Mouse (Mus musculus) cerebellum, postnatal 14 days (tissue): Measurements from ENCODE around the gene Ksr1.

Experiments used
- DNase-seq, 2 experiments: peaks; one replicate each; pipeline ENCODE4 v3.0.0; 2021; ENCODE audit warnings: mixed read lengths in 2 of 2

Ksr1 gene

DNA sequence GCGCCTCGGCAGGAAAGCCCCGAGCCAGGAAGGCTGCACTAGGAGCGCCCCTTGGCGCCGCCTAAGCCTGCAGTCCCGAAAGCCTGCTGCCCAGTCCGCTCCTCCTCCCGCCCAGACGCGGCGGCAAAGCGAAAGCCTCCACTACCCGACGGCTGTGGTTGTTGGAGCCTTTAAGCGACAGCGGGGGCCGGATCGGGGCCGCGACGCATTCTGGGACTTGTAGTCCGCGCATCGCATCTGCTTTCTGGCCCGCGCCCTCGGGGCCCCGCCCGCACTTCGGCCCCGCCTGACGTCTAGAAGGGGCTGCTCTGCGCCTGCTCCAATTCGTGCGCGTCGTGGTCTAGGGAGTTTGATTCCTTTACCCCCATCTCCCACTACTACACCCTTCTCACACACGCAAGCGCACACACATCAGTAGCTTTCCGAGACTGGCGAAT is at the start of gene Ksr1:
Gene Ksr1 (minus strand): TSS at position 77 of the 437 bp plus-strand sequence.
- DNase-seq: peak; percentile 93 to 94

- peak; percentile 21 to 55 for DNase-seq
Measured at GRCm38 (mm10) chr11:79192176-79192575, 46.0 kb upstream of the Ksr1 start.

DNA sequence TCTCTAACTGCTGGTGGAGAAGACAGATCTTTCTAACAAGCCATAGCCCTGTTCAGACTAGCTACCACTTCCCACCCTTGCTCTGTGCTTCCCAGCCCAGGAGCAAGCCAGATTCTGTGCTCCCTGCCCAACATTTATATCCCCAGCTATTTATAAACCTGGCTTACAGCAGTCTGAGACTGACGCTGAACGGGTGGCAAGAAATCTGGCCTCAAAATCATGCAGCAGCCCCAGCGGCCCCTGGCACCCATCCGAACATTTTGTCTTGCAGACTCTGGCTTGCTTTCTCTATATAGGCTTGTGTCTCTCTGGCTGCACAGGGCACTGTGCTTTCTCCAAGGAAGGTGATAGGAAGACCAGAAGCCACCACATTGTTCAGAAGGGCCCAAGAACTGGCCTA is 45.0 kb upstream of the Ksr1 start:
- peak; percentile 43 to 67 for DNase-seq

GRCm38 (mm10) chr11:79190257-79190656 is 44.0 kb upstream of the Ksr1 start:
- no peak for DNase-seq

- peak; percentile 78 to 83 for DNase-seq
Measured at GRCm38 (mm10) chr11:79188176-79188575, 42.0 kb upstream of the Ksr1 start.

- no peak for DNase-seq
Measured at GRCm38 (mm10) chr11:79187291-79187690, 41.1 kb upstream of the Ksr1 start.

DNA sequence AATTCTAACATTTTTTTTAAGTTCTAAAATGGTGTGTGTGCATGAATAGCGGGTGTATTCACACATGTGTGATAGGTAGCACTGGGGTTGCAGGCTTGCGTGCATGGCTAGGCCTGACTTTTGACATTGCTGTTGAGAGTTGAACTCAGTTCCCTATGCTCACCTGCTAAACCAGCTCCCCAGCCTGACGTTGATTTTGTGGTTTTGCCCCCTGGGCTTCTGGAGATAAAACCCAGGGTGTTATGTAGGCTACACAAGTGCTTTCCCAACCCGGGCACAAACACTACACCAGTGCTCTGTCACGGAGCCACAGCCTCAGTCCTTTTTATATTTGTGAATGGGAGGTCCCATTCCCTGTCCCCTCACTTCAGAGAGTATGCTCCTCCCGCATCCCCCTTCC is 39.5 kb upstream of the Ksr1 start:
- no peak for DNase-seq

GRCm38 (mm10) chr11:79184126-79184888 is 38.1 kb upstream of the Ksr1 start:
- peak in 1 of 2 experiments; percentile 20 for DNase-seq

DNA sequence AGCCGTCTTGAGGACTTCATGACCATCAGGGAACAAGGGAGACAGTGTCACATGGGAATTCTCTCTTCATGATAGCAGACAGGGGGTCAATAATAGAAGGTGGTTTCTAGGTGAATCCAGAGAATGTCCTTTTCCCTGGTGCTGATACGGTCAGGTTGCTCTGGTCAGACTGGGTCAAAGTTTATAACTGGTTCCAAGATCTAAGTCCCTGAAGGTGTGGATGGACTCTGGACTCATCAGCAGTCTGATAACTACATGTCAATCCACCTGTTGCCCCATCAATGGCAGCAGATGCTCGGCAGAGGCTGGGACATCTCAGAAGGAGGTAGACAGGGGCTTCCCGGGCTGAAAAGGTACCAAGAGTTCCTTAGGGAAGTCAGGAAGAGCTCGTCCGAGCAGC is 37.2 kb upstream of the Ksr1 start:
- DNase-seq: no peak

- no peak for DNase-seq
Measured at GRCm38 (mm10) chr11:79182881-79183280, 36.7 kb upstream of the Ksr1 start.

GRCm38 (mm10) chr11:79181914-79182313 is 35.7 kb upstream of the Ksr1 start:
- no peak for DNase-seq

DNA sequence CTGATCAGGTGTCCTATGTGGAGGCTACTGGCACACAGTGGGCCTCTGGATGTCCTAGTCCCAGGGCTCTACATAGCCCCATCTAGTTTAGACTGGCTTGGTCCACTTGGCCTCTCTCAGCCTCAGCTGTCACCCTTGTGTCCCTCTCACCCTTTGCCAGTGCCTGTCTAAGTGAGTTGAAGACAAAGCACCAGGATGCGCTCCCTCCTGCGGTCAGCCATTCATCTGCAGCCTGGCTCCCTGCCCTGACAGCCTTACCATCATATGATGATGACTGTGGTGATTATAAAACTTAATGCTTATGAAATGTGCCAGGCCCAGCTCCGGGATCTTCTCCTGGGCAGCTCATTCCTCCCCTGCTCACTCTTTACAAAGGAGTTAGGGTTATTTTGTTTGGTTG is 30.5 kb upstream of the Ksr1 start:
- DNase-seq: peak in 1 of 2 experiments; percentile 48

- DNase-seq: no peak
Measured at GRCm38 (mm10) chr11:79172054-79172453, 25.8 kb upstream of the Ksr1 start.

DNA sequence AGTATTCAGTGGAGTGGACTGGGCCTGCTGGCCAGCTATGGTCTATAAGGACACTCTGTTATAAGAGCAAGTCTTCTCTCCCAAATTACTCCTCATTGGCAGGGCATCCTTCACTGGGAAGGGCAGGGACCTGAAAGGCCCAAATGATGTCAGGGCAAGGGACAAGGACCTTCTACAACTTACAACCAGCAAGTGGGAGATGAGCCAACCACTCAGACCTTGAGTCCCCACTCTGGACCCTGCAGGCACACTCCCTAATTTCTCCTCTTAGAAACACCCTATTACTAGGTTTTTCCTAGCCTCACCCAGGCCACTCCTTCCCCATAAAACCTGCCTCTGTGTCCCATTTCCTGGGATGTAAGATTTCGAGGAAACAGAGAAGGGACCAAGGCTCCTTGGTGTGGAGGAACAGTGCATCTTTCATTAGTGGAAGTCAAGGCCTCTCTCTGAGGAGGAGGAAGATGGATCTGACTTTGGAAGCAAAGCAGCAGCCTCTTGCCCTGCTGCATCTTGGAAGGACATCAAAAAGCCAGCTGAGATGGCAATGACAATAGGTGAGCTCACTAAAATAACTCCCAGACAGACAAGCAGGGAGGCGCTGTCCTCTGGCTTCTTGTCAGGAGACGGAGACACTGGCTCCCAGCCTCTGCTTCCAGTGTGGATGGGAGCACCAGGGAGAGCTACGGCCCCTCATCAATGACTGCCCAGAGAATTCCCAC is 20.5 kb upstream of the Ksr1 start:
- DNase-seq: peak in 1 of 2 experiments; percentile 38

- DNase-seq: no peak
Measured at GRCm38 (mm10) chr11:79161077-79161758, 15.0 kb upstream of the Ksr1 start.

DNA sequence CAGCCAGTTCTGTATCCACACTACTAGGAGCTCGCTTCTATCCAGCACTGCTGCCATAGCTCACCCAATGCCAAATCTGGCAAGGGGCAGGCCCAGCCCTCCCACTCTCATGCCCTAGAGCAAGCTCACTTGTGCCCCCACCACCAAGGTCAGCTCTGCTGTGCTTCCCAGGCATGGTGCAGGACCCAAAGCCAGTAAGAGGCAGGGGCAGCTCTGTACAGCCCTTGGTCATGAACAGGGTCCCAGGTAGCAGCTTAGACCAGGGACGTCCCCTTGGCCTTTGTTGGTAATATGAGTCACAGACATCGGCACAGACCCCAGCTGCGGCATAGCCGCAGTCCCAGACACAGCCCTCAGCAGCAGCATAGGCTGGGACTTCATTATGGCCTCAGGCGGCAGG is 13.9 kb upstream of the Ksr1 start:
- no peak for DNase-seq

DNA sequence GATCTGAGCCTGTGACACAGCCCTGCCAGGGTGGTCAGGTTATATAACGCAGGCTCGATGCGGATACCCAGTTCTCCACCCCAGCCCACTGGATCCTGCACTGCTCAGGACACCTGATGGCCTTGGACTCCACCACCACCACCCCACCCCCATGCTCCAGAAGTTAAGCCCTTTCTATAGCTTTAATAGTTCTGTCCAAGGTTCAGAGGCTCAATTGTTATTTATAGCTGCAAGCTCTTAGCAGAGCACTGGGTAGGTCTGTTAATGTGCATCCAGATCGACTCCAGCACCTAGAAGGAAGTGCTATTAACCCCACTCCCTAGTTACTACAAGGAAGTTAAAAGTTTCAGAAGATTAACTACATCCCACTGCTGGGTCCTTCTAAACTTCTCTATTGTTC is 11.5 kb upstream of the Ksr1 start:
- no peak for DNase-seq

DNA sequence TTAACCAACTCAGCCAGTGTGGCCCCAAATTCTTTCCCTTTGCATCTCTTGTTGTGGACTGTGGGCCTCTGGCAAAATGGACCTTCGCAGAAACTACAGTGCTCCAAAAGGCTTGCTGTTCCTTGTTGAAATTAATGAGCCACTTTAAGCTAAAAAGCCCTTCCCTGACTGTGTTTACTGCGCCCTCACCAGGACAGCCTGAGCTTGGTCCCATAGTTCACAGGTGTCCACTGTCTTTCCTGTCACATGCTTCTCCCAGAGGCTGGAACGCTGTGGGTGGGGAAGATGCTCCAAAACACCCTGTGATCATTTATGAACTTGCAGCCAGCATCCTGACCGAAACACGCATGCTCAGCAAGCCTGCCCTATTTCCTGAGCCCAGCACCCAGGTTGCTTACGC is 9.1 kb upstream of the Ksr1 start:
- no peak for DNase-seq

DNA sequence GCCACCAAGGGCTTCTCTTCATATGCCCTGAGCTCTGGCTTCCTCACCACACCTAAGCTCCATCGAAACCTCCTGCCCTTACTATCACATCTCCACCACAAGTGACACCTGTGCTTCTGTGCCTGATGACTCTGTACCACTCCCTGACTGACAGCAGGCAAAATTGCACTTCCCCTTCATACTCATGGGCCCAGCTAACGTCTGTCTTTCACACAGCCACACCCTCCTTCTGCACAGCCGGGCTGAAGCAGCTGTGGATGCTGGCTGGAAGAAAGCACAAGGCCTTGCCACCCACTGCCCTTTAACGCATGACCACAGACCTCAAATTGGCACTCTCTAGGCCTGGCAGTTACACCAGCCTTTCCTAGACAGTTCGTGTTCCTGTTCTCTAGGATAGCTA is 6.5 kb upstream of the Ksr1 start:
- DNase-seq: no peak

GRCm38 (mm10) chr11:79151874-79152273 is 5.7 kb upstream of the Ksr1 start:
- no peak for DNase-seq

- no peak for DNase-seq
Measured at GRCm38 (mm10) chr11:79150301-79150700, 4.1 kb upstream of the Ksr1 start.

DNA sequence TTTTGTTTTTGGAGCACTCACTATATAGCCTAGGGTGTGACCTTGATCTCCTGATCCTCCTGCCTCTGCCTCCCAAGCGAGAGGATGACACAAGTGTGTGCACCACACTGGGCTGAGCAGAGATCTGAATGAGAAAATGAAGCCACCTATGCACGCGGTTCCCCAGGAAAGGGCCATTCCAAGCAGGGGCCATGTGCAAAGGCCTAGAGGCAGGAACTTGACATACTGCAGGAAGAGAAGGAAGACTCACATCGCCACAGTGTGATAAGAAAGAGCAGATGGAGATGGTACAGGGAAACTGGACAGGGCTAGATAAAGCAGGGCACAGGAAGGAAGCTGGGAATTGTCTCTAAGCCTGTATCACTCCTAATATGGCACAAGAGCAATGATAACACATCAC is 3.1 kb upstream of the Ksr1 start:
- DNase-seq: no peak

- peak; percentile 71 to 75 for DNase-seq
Measured at GRCm38 (mm10) chr11:79148783-79149182, 2.6 kb upstream of the Ksr1 start.
